Mouse (Mus musculus): Measurements from ENCODE around the gene Amy1. TPM values are rescaled to one million over a fixed set of nuclear protein-coding genes. Genes with fewer than 3 reads are reported as not detected.

Gene Amy1
- total and polyA plus RNA-seq, 3 experiments: 0.27 to 0.81 TPM; not detected in 1

DNA sequence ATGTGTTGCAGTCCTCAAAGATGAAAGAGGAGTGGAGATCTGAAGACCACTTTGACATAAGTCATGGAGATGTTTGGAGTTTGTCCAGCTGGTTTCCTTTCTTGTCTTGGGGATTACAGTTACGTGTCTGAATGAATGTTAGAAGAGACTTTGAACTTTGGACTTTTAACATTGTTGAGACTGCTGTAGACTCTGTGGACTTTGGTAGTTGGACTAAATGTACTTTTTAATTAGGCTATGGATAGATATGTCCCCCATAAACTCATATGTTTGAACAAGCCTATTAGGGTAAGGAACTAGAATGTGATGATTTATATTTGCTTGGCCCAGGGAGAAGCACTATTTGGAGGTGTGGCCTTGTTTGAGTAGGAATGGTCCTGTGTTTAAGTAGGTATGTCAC is 33.0 kb upstream of the Amy1 start:
- Histone ChIP-seq H3K79me2 (ENCODE audit: control insufficient read depth, insufficient read depth, low read length, poor library complexity) (no peaks in the 10 kb centered on the region), H3K4me1 (ENCODE audit: control insufficient read depth in 1 of 2, insufficient read depth in 2 of 2, low read length in 2 of 2) (no peaks in the 10 kb centered on the region), H3K4me3 (ENCODE audit: control insufficient read depth in 1 of 2, insufficient read depth in 1 of 2, low read depth in 2 of 2, low read length in 2 of 2) (no peak overlapping the region), H3K9ac (ENCODE audit: control insufficient read depth, low read depth, low read length, poor library complexity, severe bottlenecking) (no peak overlapping the region), H3K36me3 (ENCODE audit: control insufficient read depth in 1 of 2, insufficient read depth in 2 of 2, low read length in 2 of 2) (no peaks in the 10 kb centered on the region), H3K27me3 (ENCODE audit: control insufficient read depth in 1 of 2, insufficient read depth in 2 of 2, low read length in 2 of 2) (0 out of 4 replicates have a peak, but pooled peaks cover 0 to 1% of the 10 kb centered on the region in 2 experiments), H3K9me3 (replicated peaks; ENCODE audit: insufficient read depth, low read length) (no peaks in the 10 kb centered on the region), H3K27ac (ENCODE audit: control insufficient read depth, low read depth, low read length) (no peak overlapping the region)
- no peak for DNase-seq (ENCODE audit: low read depth, low spot score)
- TF ChIP-seq USF1 (IDR thresholded peaks at IDR 0.05; ENCODE audit: low read depth, low read length): no peak
- no peak for TF ChIP-seq CTCF (IDR thresholded peaks at IDR 0.05 in 2 of 3, conservative IDR thresholded peaks at IDR 0.05 in 1 of 3; ENCODE audit: control insufficient read depth in 1 of 3, insufficient read depth in 1 of 3, low read depth in 2 of 3, low read length in 3 of 3, poor library complexity in 1 of 3, severe bottlenecking in 1 of 3)
- no peak for TF ChIP-seq MXI1 (IDR thresholded peaks at IDR 0.05; ENCODE audit: low read depth, low read length)
- TF ChIP-seq ELF1 (IDR thresholded peaks at IDR 0.05; ENCODE audit: low read depth, low read length): no peak

DNA sequence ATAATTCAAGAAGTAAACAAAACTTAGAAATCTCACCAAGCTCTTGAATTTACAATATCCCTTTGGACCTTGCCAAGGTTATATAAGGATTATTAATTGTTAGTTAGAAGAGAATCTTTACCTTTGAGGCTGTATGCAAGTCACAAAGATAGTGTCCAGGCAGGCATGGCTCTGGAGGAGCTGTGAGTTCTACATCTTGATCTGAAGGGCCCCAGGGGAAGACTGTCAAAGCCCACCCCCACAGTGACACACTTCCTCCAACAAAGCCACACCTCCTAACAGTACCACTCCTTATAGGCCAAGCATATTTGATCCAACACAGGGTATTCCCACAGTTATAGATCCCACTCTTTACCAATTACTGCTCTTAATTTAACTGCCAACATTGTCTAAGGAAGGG is 27.7 kb upstream of the Amy1 start:
- TF ChIP-seq TCF12 (IDR thresholded peaks at IDR 0.05; ENCODE audit: low read depth, low read length) (no peak), CTCF (IDR thresholded peaks at IDR 0.05 in 2 of 3, conservative IDR thresholded peaks at IDR 0.05 in 1 of 3; ENCODE audit: control insufficient read depth in 1 of 3, insufficient read depth in 1 of 3, low read depth in 2 of 3, low read length in 3 of 3, poor library complexity in 1 of 3, severe bottlenecking in 1 of 3) (no peak), KAT2A (conservative IDR thresholded peaks at IDR 0.05; ENCODE audit: low read depth, low read length) (no peak)
- no peak overlapping the region for H3K27ac ChIP-seq (ENCODE audit: control insufficient read depth, low read depth, low read length)
- H3K9me3 ChIP-seq (replicated peaks; ENCODE audit: insufficient read depth, low read length): no peaks in the 10 kb centered on the region
- peaks cover 5% of the 10 kb centered on the region; the same call in 1 of the 2 replicates for H3K79me2 ChIP-seq (ENCODE audit: control insufficient read depth, insufficient read depth, low read length, poor library complexity)
- no peak overlapping the region for H3K4me3 ChIP-seq (ENCODE audit: control insufficient read depth in 1 of 2, insufficient read depth in 1 of 2, low read depth in 2 of 2, low read length in 2 of 2)
- DNase-seq (ENCODE audit: low read depth, low spot score): no peak
- H3K9ac ChIP-seq (ENCODE audit: control insufficient read depth, low read depth, low read length, poor library complexity, severe bottlenecking): no peak overlapping the region
- H3K27me3 ChIP-seq (ENCODE audit: control insufficient read depth in 1 of 2, insufficient read depth in 2 of 2, low read length in 2 of 2): 0 out of 4 replicates have a peak, but pooled peaks cover 0 to 1% of the 10 kb centered on the region in 2 experiments
- H3K4me1 ChIP-seq (ENCODE audit: control insufficient read depth in 1 of 2, insufficient read depth in 2 of 2, low read length in 2 of 2): peaks cover 0 to 6% of the 10 kb centered on the region in 2 experiments; a peak in 1 of 4 replicates
- peaks cover 0 to 10% of the 10 kb centered on the region in 2 experiments; a peak in 2 of 4 replicates for H3K36me3 ChIP-seq (ENCODE audit: control insufficient read depth in 1 of 2, insufficient read depth in 2 of 2, low read length in 2 of 2)

DNA sequence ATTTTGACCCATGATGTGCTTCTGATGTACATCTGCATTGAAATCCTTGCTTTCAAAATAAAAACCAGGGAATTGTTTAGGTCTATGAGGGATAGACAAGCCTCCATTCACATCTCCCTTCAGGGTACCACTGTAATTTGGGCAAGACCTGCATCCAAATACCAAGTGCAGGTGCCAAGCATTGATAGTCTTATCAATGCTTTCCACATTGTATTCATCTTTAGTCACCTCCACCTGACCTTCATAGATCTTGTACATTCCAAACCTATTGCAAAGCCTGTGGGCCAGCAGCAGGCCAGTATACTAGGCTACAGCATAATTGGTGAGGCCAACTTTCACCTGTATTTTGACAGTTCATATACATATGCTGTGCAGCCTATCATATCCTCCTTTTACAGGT is 25.1 kb upstream of the Amy1 start:
- Histone ChIP-seq H3K27me3 (ENCODE audit: control insufficient read depth in 1 of 2, insufficient read depth in 2 of 2, low read length in 2 of 2) (no peaks in the 10 kb centered on the region), H3K9ac (ENCODE audit: control insufficient read depth, low read depth, low read length, poor library complexity, severe bottlenecking) (no peak overlapping the region), H3K36me3 (ENCODE audit: control insufficient read depth in 1 of 2, insufficient read depth in 2 of 2, low read length in 2 of 2) (peaks cover 2 to 20% of the 10 kb centered on the region in 2 experiments), H3K4me3 (ENCODE audit: control insufficient read depth in 1 of 2, insufficient read depth in 1 of 2, low read depth in 2 of 2, low read length in 2 of 2) (no peak overlapping the region), H3K27ac (ENCODE audit: control insufficient read depth, low read depth, low read length) (no peak overlapping the region), H3K9me3 (replicated peaks; ENCODE audit: insufficient read depth, low read length) (no peaks in the 10 kb centered on the region), H3K79me2 (ENCODE audit: control insufficient read depth, insufficient read depth, low read length, poor library complexity) (peaks cover 9% of the 10 kb centered on the region), H3K4me1 (ENCODE audit: control insufficient read depth in 1 of 2, insufficient read depth in 2 of 2, low read length in 2 of 2) (peaks cover 0 to 6% of the 10 kb centered on the region in 2 experiments; a peak in 2 of 4 replicates)
- peak; percentile 14 for DNase-seq (ENCODE audit: low read depth, low spot score)
- TF ChIP-seq EP300 (IDR thresholded peaks at IDR 0.05; ENCODE audit: low read depth in 1 of 2, low read length in 2 of 2) (peak in 1 of 2 experiments; percentile 38; a peak in 1 of 4 replicates), GATA1 (IDR thresholded peaks at IDR 0.05; ENCODE audit: low read depth, low read length) (peak; percentile 21; the same call in 1 of the 2 replicates), SIN3A (IDR thresholded peaks at IDR 0.05; ENCODE audit: low read length) (no peak), CHD2 (IDR thresholded peaks at IDR 0.05; ENCODE audit: low read length) (no peak), TAL1 (IDR thresholded peaks at IDR 0.05; ENCODE audit: low read length) (peak; percentile 59), NELFE (IDR thresholded peaks at IDR 0.05; ENCODE audit: low read depth, low read length) (no peak), MAZ (IDR thresholded peaks at IDR 0.05; ENCODE audit: low read depth, low read length) (no peak), ZC3H11A (IDR thresholded peaks at IDR 0.05; ENCODE audit: low read depth, low read length) (no peak), KAT2A (conservative IDR thresholded peaks at IDR 0.05; ENCODE audit: low read depth, low read length) (no peak), POLR2AphosphoS2 (IDR thresholded peaks at IDR 0.05; ENCODE audit: low read length) (no peak)
